Mouse (Mus musculus) adrenal gland, postnatal 36 days (tissue): ENCODE measurements at regions not wholly inside any gene's neighbourhood (a gene's known extent, or its start where the extent isn't known, plus 50 kb on each side); places are given as distances from the start of the nearest gene placed in this dataset.

Experiments used
- DNase-seq, 2 experiments: peaks; one replicate each; pipeline ENCODE4 v3.0.0; 2021; ENCODE audit warnings: mixed read lengths in 1 of 2

- DNase-seq: peak; percentile 10 to 22
Measured at GRCm38 (mm10) chr2:66961808-66962519, 177.2 kb upstream of the Scn7a start.

- DNase-seq: no peak
Measured at GRCm38 (mm10) chr2:66941188-66941587, 156.5 kb upstream of the Scn7a start.

- no peak for DNase-seq
Measured at GRCm38 (mm10) chr2:66898032-66898431, 113.3 kb upstream of the Scn7a start.

GRCm38 (mm10) chr2:66867457-66868216 is 82.9 kb upstream of the Scn7a start:
- DNase-seq: no peak
